Mouse (Mus musculus) central nervous system, embryonic 11.5 days (tissue): ENCODE data around the gene Trim26. TPM values are rescaled to one million over a fixed set of nuclear protein-coding genes. Genes with fewer than 3 reads are reported as not detected.

Experiments used
- polyA plus RNA-seq: library from polyadenylated mRNA; depleted of rRNA; stranded (reverse); fragments of >200 nt; gene quantifications from 2 replicates; pipeline ENCODE4 v1.2.3, GENCODE M21; 2012; rRNA removed

Gene Trim26
- 40.5 and 46.1 TPM in 2 replicates for polyA plus RNA-seq

DNA sequence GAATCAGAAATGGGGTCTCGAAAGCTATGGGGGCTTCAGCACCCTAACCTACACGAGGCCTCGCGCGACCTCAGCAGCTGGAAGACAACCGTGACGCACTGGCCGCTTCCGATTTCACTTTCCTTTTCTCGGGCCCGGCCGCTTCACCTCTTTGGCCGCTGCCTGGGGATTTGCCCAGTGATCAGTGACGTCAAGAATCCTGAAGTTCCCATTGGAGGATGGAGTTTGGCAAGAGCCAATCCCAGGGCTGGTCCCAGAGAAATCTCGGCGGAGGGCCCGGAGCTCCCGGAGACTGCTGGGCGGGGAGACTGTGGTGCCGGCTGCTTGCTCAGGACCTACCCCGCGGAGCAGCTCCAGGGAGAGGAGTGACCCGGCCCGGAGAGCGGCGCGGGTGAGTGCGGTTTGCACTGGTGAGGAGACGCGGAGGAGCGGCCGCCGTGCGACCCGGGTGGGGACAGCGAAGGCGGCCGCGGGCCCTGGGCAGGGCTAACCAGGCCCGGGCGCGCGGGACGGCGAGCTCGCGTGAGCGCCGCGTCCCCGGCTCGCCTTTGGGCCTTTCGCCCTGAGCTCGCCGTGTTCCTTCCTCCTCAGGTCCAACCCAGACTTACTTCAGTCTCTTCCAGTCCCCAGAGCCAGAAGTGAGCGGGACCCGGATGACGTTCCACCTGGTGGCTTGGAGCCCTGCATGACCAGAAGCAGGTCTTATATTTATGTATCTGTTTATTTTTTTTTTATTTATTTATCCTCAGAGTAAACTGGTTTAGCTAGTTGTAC lies at the start of gene Trim26:
Trim26 (plus strand) TSS at position 261 of the 774 bp plus-strand sequence.

DNA sequence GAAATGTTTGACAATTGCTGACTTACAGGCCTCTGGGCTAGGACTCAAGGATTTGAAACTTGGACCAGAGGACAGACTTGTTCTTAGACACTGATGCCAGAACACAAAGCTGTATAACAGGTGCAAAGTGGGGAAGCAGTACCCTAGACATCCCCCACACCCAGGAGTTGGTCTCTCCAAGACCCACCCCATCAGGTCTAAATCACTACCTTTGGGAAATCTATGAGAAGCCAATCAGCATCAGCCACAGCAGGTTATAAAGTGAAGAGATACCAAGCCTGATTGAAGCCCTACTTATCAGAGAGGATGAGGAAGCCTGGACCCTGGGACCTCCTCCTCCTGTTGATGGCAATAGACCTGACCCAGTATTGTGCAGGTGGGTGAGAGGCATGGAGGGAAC lies 25.1 kb upstream of the Trim26 start, which contains the start of gene H2-M10.6:
H2-M10.6 (plus strand) TSS at position 301 of the 400 bp plus-strand sequence.

DNA sequence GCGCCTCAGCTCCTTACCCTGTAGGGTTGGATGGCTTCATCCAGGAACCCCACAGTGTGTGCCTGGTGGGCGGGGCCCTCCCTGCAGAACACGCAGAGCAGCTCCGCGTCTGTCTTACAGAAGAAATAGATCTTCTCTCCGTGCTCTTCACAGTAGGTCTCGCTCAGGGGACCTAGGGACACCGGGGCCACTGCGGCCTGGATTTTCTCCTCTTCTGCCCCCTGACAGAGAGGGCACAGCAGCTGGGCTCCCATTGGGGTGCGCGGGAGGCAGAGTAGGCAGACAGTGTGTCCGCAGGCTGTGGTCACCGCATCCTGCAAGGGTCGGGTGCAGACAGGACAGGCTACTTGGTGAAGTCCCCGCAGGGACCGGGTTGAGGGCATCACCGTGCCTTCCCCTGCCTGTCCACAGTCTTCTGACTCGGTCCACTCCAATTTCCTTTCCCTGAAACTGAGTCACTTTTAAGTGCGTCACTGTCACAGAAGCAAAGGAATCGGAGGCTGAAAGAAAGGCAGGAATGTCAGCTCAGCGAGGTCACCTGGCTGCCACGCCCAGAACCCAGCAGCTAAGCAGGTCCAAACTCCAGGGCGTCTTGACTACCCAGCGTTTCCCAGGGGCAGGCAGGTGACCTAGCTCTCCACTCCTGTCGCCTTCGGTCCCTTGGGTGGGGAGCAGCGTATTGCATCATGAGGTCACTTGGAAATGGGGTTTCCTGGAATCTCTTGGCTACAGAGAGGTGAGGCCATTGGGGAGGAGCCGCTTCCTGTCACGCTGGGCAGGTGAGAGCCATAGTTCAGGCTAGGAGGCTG lies 30.0 kb downstream of the Trim26 start, which contains the start of gene Trim15:
Trim15 (minus strand) TSS at position 492 of the 809 bp plus-strand sequence.

DNA sequence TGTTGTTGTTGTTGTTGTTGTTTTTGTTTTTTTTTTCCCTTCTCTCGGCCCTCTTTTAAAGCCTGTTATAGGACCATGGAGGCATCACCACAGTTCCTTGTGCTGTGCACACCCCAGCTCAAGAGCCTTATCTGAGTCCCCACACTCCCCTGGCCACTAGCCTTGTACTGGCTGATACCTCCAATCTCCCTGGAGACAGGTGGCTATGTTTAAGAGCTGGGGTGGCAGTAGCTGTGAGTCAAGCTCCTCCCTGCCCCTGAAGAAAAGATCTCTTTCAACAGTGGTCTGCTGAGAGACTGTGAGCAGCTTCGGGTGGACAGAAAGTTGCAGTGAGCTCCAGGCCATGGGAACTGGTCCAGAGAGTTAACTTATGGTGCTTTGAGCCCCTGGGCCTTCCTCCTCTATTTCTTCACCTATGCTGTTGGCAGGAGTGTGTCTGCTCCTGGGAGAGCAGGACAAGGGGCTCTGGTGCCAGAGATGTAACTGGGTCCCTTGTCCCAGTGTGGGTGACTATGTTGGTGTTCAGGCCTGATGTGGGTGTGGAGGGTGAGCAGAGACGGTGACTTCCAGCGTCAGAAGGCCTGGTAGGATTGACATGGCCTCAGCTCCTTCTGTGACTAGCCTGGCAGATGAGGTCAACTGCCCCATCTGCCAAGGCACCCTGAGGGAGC lies 32.5 kb downstream of the Trim26 start, which contains the start of gene Trim10:
Trim10 (plus strand) TSS at position 291 of the 671 bp plus-strand sequence.

DNA sequence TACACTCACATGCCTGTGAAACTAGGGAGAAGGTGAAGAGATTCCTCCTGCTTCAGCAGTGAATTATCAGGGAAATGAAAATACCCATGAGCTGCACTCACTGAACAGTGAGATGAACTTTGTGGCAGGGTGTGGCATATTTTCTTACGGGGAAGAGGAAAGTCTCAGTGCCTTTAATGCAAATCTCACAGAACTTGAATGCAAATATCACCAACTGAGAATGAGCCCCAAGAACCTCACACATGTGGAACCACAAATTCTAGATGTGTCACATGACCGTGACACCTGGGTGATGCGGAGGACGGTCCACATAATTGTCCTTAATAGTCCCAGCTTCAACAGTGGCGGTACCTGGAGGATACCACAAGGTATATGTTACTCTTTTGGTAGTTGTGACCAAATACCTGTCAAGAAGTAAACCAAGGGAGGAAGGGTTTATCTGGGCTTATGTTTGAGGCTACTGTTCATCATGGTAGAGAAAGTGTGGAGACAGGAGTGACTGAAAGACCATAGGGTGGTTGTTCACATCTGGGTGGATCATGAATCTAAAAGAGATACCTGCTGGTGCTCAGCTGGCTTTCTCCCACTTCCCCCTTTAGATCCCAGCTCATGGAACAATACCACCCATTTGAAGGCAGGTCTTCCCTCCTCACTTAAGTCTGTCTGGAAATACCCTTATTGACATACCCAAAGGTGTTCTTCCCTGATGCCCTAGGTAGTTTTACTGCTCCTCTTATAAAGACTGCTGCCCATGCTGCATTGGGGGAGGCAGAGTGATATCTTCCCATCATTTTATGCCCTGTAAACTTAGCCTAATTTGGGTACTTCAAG lies 53.4 kb downstream of the Trim26 start, which contains the start of gene Trim40:
Trim40 (minus strand) TSS at position 51 of the 831 bp plus-strand sequence.

DNA sequence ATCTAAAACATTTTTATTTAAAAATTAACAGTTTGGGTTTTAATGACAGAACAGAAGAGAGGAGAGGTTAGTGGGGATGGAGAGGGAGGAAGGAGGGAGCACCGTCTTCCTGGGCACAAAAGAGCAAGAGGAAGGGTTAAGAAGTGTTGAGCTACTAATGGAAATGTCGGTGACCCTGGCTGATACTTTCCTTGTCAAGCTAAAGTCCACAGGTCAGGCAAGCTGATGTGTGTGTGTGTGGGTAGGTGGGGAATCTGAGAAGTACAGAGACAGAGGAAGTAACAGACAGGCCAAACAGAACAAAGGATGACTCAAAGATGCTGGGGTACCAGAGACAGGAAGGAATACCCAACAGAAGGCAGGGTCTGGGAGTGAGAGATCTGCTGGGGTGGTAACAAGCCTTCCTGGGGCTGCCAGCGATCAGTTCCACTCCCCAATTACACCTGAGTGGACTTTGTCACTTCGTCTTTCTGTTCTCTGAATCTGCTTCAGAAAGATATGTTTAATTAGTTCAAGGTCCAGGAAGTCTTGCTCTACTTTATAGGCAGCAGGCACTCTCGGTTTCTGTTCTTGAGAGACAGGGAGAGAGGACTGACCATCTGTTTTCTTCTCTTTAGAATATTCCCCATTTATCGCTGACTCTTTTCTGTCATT lies 60.7 kb downstream of the Trim26 start, which contains the start of gene Trim31:
Trim31 (plus strand) TSS at position 567 of the 654 bp plus-strand sequence.

Other genes starting within 250 kb of the Trim26 start
- not detected in 2 replicates for gene H2-M9, start 194.5 kb upstream of the Trim26 start, polyA plus RNA-seq
- not detected in 2 replicates for gene H2-M1, start 164.9 kb upstream of the Trim26 start, polyA plus RNA-seq
- gene H2-M10.5, start 64.2 kb upstream of the Trim26 start, polyA plus RNA-seq = not detected in 2 replicates
- not detected in 2 replicates for gene H2-M10.6, start 25.0 kb upstream of the Trim26 start, polyA plus RNA-seq
- gene Trim15, start 30.1 kb downstream of the Trim26 start, polyA plus RNA-seq = 0.08 and 0.12 TPM in 2 replicates
- gene Trim10, start 32.4 kb downstream of the Trim26 start, polyA plus RNA-seq = 8.1 and 10.7 TPM in 2 replicates
- gene Trim40, start 53.0 kb downstream of the Trim26 start, polyA plus RNA-seq = not detected in 2 replicates
- gene Trim31, start 61.0 kb downstream of the Trim26 start, polyA plus RNA-seq = not detected in 2 replicates
- 0.15 and 0.22 TPM in 2 replicates for gene Rnf39, start 105.8 kb downstream of the Trim26 start, polyA plus RNA-seq
- gene Ppp1r11, start 114.6 kb downstream of the Trim26 start, polyA plus RNA-seq = 147 and 182 TPM in 2 replicates
- gene Znrd1, start 121.4 kb downstream of the Trim26 start, polyA plus RNA-seq = 62.0 and 77.5 TPM in 2 replicates
- gene Znrd1as, start 121.5 kb downstream of the Trim26 start, polyA plus RNA-seq = 7.1 and 7.4 TPM in 2 replicates
- gene 2410137M14Rik, start 144.1 kb downstream of the Trim26 start, polyA plus RNA-seq = 0.61 and 0.72 TPM in 2 replicates
- 8.8 and 11.2 TPM in 2 replicates for gene H2-M5, start 152.4 kb downstream of the Trim26 start, polyA plus RNA-seq
- gene Zfp57, start 164.0 kb downstream of the Trim26 start, polyA plus RNA-seq = 133 and 194 TPM in 2 replicates
- not detected in 2 replicates for gene Mog, start 186.3 kb downstream of the Trim26 start, polyA plus RNA-seq
- gene Gabbr1, start 208.8 kb downstream of the Trim26 start, polyA plus RNA-seq = 73.5 and 100.0 TPM in 2 replicates